Mouse (Mus musculus) kidney, adult 2 months (tissue): Measurements from ENCODE around the gene Prorsd1.

Source experiments
- CTCF ChIP-seq: fragments of 200-500 bp; conservative IDR thresholded peaks from 2 replicates; pipeline ENCODE4 v1.5.1; 2011; ENCODE audit warnings: low read depth, mild to moderate bottlenecking, control low read depth, low read length, moderate library complexity, mixed read lengths; ENCODE audit not compliant: insufficient read depth, insufficient read length
- POLR2A ChIP-seq: fragments of 200-500 bp; IDR thresholded peaks from one replicate; pipeline ENCODE4 v1.6.1; 2011; ENCODE audit warnings: low read depth, low read length, control low read depth

- TF ChIP-seq CTCF: no peak
- no peak for TF ChIP-seq POLR2A
Observed at GRCm38 (mm10) chr11:29549425-29549778, 34.6 kb upstream of the Prorsd1 start.
